Mouse (Mus musculus) heart, adult 9 months (tissue): ENCODE results near the gene 4930524B15Rik.
"Not testable (repeated sequence)": the region's sequence is repeated elsewhere in the genome, so short reads cannot be mapped to it uniquely, and the experiment has no call there.

Experiments
- DNase-seq, 2 experiments: peaks; one replicate each; pipeline ENCODE4 v3.0.0; 2022; ENCODE audit warnings: low spot score in 2 of 2

Gene 4930524B15Rik

DNA sequence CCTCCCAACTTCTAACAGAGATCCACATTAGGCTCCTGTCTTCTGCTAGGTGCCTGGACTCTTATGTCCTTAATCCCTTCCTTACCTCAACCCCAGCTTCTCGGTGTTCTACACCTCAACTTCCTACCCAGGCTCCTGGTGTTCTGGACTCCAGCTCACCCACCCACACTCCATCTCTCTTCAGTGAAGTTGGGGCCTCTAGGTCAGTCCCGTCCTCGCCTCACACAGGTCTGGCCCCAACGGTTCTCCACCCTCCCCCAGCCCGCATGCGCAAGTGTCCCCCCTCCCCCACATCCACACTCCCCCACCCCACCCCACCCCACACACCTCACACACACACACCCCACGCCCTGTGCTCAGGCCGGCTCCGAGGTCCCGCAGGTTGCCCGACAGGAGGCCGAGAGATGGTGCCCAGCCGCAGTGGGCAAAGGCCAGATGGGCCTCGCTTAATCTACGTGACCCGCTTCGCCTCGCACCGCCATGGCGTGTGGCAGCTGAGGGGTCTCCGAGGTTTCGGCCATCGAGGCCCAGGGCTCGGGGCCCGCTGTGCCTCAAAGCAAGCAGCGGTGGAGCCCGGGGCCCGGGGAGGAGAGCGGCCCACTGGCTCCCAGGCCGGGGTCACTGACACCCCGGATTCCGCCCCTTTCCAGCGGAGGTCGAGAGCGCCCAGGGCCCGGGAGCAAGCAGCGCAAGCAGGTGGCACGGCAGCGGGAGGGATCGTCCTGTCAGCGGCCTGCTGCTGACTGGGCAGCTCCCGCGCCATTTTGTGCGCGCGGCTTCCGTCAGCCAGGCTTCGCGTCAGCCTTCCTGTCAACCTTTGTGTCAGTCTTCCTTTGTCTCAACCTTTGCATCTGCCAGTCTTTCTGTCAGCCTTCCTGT, at the start of gene 4930524B15Rik:
Gene 4930524B15Rik, plus strand, starts transcription at position 337 of the 879 bp plus-strand sequence.
- DNase-seq: no peak

DNA sequence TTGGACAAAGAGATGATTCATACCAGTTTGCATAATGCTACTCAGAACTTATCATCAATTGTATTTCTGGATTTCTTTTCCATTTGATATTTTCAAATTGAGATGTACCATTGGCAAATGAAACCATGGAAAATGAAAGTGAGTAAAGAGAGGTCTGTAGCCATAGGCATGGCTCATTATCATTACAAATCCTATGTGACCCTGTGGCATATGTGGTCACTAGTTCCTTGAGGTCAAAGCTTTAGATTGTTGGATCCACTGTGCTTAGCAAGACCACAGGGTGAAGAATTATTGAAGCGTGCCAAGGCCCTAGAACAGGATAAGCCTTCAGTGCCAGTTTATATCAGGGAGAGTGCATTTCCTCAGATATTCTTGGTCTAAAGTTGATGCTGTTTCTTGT, 47.6 kb upstream of the 4930524B15Rik start:
- no peak for DNase-seq

DNA sequence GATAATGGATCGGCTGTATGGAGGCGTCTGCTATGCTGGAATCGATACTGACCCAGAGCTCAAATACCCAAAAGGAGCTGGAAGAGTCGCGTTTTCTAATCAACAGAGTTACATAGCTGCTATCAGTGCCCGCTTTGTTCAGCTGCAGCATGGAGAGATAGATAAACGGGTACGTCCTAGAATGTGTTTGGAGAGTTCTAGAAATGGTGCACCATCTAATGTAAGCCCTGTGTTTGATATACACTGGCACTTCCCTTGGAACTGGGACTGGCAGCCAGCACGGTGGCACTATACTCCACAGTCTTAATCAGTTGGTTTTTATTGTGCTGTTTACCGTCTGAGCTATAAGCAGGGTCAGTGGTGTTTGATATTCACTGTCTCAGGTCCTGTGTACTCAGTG, 35.3 kb upstream of the 4930524B15Rik start:
- DNase-seq: no peak

DNA sequence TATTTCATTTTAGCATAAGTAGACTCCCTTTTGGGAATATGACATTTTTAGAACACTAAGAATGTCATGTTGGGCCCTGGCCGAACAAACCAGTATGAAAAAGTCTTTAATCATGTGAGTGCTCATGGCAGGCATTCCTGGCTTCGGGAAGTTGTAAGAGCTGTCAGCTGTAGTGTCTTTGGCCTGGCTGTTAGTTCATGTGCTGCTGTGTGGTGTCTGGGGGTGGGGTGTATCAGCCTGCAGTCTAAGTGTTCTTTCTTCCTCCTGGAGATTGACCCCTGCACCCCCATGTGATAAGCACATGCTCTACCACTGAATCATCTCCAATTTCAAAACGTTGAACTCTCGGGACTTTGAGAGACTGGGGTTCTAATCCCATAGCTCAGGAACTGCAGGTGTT, 29.7 kb upstream of the 4930524B15Rik start:
- peak; percentile 37 to 43 for DNase-seq

DNA sequence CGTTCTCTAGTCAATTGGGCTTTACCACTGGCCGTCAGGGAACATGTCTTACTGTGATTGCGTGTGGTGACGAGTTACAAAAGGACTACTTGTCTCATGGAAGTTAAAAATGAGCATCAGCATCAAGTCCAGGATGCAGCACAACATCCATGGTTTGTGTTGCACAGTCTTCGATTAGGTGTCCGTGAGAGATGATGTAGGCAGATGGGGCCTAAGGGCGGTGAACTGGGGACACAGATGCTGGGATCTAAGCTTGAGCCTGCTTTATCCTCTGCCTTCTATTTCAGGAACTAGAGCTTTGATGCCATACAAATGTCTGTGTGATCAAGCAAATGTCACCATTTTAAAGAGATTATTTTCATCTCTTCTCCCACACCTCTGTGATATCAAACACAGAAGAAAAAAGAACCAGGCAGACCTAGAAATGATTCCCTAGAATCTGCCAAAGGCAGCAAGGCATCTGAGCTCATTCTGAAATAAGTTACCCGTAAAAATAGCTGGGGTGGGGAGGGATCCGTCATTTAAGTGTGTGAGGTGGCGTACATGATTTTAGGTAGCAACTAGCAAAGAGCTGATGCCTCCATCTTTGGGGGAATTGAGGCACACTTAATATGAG, 28.4 kb upstream of the 4930524B15Rik start:
- no peak for DNase-seq

DNA sequence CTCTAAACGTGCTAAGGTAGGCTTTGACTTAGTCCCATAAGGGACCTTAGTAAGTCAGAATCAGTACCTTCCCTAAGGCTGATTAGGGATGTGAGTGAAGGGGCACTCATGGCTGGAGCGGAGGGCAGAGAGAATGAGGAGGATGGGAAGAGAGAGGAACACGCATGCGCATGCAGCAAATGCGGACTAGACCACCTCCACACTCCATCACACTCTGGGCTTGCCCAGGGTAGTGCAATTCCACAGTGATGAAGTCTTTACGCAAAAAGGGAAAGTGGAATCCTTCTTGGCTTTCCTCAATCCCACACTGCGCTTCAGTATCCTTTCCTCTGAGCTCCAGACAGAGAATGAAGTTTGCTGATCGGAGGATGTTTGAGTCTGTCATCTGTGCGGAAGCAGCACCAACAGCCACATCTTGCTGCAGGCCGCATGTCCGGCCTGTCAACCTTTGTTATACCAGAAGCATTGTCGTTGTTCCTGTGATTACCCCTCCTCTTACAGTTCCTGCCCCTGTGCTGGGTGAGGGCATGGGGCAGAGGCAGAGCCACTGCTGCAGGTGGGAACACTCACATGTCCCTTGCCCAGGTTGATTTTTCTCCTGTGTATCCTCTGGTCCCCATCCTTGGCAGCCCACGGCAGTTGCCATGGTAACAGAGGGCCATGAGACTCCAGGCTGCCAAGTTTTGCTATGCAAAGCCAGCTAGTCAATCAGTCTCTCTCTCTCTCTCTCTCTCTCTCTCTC, 24.3 kb upstream of the 4930524B15Rik start:
- no peak for DNase-seq

DNA sequence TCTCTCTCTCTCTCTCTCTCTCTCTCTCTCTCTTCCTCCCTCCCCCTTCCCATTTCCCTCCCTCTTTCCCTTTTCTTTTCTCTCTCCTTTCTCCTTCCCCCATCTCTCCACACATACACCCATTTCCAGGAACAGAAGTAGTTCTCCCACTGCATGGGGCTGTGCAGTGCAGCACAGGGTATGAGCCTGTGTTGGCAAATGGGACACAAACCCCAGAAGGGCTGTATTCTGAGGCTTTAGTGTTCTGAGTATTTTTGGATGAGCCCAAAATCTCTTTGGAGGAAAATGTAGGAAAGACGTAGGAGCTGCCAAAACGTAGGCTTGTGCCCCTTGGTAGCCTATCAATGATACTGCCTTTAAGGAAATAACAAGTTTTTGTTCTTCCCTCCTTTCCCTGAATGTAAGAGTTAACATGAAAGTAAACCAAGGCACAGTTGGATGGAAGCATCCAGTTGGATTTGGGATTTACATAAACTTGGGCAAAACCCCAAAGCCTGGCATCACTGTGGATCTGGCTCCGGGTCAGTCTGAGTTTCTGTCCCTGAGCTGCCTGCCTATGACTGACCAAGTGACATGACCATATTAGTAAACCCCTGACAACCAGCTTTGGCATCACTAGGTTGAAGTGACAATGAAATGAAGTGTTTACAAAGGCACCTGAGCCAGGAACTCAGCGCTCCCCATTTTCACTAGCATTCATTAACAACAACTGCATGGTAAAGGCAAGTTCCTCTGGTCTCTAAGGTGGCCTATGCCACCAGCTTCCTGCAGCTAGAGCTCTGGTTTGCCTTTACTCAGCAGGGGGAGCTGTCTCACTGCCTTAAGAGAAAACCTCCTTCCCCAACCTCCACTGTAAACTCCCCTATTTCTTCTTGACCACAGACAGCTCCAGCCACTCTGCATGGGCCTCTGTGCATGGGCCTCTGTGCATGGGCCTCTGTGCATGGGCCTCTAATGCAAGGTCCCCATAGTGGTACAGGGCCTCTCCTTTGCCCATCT, 23.5 kb upstream of the 4930524B15Rik start:
- no peak for DNase-seq

DNA sequence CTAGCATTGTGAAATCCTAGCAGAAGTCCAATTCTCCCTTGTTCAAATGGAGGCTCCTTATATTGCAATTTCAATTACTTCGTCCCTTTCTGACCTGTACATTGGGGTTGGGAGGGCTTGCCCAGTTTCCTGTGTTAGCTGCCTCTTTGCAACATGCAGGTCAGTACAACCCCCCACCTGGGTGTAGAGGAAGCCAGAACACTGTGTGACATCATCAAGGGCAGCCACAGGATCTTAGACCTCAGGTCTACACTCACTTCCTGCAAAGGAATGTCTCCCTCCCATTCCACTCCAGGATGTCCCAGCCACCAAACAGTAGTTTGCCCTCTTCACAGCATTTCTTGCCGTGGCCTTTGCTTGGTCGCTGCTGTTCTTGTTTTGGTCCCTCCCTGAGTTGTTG, 19.9 kb upstream of the 4930524B15Rik start:
- no peak for DNase-seq

DNA sequence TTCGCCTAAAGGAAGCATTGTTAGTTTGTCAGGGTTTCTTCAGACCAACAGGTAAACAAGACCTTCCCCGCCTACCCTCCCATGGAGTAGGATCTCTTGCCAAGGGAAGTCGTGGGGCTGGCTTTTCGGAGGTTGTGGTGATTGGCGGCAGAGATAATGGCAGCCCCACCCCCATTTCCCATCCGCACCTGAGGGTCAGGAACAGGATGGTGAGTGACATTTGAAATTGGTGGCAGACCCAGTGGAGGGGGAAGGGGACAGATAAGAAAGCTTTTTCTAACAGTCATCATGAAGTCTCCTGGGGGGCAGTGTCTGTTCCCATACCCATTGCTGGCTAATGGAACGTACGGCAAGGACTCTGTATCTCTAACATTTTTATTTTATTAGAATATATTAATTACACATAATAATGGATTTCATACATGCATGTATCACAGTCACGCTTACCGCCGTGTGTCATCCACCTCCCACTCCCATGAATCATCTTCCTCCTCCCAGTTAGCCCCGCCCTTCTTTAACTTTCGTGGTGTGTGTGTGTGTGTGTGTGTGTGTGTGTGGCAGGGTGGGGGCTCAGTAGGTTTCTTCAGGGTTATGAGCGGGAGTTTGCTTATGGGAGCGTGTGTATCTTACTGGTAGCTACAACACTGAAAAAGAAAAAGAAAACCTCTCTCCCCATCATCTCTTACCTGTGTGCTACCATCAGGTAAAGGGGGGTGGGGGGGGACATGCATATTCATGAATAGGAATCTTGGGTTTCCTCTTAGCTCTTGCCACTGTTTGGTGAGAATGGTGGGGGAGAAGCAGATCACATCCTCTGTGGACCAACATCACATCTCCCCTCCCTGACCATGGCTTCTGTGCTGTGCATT, 16.7 kb upstream of the 4930524B15Rik start:
- no peak for DNase-seq

DNA sequence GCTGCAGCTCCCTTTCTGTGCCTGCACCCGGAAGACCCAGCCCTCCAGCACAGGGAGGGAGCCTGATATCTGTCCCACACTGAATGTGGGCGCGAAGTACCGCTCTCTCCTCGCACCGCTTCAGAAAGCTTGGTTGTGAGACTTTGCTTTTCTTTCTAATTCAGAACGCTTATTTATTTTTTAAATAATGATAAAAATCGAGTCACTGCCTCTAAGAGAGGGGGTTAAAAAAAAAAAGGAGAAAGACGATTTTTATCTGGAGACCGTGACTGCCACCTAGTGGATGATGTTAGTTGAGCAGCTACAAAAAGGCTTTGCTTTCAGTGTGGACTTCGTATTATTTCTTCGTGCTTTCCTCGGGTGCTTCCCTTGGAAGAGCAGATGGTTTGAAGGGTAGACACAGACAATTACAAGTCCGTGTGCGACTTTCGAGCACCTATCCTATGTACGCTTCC, 16.0 kb upstream of the 4930524B15Rik start:
- peak in 1 of 2 experiments; percentile 70 for DNase-seq

DNA sequence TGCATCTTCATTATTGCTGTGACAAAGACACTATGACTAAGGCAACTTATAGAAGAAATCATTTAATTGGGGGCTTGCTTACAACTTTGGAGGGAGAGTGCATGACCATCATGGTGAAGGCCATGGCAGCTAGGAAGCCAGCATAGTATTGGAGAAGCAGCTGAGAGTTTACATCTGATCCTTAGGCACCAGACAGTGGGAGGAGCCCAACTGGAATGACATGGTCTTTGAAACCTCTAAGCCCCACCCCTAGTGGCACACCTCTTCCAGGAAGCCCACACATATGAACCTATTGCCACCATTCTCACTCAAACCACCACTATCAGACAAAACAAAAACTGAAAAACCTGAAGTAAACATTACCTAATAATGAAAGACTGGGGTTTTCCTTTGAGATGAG, 5.3 kb upstream of the 4930524B15Rik start:
- DNase-seq: no peak

DNA sequence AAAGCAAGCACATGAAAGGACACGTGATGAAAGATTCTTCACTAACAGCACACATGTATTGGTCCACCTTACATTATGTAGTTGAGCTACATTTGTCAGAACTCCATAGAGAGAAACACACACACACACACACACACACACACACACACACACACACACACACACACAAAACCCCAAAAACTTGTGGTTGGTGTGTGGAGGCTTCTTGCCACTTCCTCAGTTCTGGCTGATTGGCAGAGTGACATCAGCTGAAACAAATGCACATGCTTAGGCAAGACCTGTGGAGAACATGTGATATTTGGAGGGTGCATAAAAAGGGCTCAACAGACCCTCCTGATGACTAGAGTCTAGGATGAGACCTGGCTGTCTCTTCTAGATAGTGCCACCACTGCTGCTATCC, 1.4 kb upstream of the 4930524B15Rik start:
- no peak for DNase-seq

DNA sequence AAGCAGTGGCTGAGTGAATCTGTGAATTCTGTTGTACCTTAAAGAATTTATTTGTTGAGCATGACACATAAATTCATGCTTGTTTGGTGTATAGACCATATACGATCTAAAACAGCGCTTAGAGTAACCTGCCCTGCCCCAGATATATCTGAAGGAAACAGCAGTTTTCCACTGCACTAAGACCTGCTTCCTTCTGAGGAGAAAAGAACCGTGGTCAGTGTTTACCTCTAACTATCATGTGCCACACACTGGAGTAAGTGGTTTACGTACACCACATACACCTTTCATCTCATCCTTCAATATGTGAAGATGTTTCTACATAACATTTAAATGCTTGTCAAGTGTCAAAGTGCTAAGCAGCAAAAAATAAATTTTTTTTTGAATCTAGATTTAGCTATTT, 8.7 kb downstream of the 4930524B15Rik start:
- DNase-seq: no peak

DNA sequence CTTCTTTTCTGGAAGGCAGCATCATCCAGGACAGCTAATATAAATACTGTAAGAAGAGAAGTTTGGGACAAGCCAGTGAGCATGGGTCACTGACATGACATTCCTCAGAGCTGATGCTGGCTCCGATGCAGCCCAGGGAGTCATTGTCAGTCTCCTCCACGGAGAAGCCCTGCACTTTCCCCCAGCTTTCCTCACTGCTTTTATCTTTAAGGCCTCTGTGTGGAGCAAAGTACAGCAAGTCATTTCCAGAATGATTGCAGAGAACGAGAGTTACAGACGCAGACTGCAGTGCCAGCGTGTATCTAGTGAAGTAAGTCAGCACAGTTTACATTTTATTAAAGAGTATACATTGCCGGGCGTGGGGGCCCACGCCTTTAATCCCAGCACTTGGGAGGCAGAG, 9.4 kb downstream of the 4930524B15Rik start:
- no peak for DNase-seq

DNA sequence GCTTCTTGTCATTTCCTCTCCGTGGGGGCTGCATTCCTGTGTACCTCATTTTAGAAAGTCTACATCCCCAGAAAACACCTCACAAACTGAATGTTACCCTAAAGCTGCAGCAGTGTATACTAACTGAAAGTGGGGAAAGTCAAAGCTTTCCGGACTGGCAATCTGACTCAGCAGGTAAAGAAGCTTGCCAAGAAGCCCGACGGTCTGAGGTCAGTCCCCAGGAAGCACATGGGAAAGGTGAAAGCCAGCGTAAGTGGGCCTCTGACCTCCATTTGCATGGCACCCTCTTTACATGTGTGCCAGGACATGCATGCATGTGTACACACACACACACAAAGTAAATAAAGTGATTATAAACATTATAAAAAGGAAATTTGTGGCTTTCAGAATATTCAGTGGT, 10.3 kb downstream of the 4930524B15Rik start:
- DNase-seq: no peak

DNA sequence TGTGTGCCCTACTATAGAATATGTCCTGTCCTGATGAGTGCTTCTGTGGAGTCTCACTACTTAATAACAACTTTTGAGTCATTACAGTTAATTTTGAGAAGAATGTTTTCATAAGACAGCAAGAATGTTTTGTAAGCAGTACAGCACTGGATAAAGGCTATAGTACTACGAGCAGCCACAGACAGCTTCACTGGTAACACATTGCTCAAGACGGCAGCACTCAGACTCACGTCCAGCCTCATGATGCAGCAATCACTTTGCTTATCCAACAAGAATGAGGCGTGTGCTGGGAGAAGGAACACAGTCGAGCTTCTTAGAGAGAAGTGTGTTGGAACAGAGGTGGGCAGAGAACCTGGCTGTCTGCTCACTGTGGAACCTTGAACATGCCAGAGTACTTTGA, 10.7 kb downstream of the 4930524B15Rik start:
- no peak for DNase-seq

DNA sequence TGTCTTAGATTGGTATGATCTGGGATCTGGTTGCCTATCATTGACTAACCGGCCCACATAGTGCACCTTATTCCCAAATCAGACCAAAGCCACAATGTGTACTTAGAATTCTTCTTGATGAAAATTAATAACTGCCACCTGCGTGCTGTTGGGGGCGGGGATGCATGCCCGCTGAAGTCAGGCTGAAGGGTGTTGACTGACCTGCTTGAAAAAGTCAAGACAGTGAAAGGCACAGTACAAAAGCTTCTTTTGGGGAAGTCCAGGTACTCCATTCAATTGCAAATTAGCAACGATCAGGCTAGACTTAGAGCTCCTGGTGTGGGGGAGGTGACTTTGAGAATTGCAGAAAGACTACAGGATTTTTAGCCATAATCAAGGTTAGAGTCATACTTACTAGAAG, 14.7 kb downstream of the 4930524B15Rik start:
- not testable (repeated sequence) for DNase-seq

DNA sequence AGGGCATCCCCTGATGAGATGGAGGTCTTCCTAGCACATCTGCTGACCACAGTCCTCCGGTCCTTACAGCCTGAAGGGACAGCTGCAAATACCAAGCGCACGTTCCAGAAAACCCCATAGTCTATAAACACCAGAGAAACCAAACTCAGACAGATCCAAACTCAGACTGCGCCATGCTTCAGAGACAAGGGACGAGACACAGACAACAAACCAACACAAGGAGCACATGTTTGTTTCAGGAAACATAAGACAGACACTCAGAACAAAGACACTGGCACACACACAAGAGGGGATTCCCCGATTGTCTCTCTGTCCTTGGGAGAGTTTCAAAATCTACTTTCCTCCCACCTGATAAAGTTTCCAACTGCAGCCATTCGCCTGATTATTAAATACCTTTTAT, 16.4 kb downstream of the 4930524B15Rik start:
- DNase-seq: no peak

DNA sequence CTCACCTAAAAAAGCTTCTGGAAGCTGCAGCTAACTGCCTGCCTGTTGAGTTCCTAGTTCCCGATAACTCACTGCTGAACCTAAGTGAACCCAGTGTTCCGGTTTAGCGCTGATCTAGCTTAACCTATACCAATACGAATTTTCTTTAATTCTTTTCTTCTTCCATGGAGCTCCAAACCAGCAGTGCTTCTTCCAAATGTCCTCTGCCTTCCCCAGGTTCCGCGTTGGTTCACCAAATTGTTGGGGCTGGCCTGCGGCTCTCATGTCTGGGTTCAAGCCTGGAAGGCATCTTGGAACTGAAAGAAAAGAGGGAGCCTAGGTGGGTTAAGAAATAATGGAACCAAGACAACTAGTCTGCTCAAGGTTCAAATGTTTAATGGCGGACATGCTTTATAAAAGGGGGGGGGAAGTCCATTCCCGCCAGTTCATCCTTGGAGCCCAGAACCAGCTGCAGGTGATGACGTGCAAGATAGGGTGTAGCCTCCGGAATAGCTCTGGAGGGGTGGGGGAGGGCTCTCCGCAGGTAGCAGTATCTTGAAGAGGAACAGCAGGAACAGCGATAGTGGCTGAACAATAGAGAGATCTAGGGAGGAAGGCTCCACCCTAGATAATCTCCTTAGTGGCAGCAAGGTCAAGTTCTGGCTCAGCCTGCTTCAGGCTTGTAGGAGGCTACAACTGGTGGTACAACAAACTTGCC, 17.0 kb downstream of the 4930524B15Rik start:
- not testable (repeated sequence) for DNase-seq

DNA sequence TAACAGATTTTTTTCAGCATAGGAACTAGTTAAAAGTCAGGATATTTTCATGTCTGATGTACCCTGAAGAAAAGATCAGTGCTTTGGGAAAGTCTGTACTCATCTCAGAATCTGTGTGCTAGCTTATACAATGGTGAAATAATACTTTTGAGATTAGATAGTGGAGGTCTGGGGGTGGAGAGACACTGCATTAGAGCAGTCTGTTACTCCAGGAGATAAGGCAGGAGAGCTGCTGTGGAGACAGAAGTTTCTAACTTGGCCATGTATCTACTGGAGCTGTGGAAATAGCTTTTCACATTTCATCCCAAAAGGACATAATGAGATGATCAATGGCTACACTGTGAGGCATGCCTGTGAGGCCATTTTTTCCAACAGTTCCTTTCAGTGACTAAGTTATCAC, 17.9 kb downstream of the 4930524B15Rik start:
- DNase-seq: no peak
